Mouse (Mus musculus) MEL (cell line): Measurements from ENCODE around the gene Defb25. TPM values are rescaled to one million over a fixed set of nuclear protein-coding genes. Genes with fewer than 3 reads are reported as not detected.

Experiments used
- DNase-seq: peaks from one replicate; pipeline ENCODE4 v3.0.0; 2011; ENCODE audit warnings: low read depth, low spot score
- H3K27ac ChIP-seq: 2 replicates; pipeline ENCODE4 v1.5.1; 2012; ENCODE audit warnings: low read depth, mild to moderate bottlenecking, control low read depth, low read length, moderate library complexity; ENCODE audit not compliant: control insufficient read depth
- H3K27me3 ChIP-seq, 2 experiments: fragments of 150-350 bp in 1 of 2; sonication (generic) in 1 of 2; 2 replicates each; pipeline ENCODE4 v1.6.1; 2012; ENCODE audit warnings: low read length in 2 of 2, mild to moderate bottlenecking in 2 of 2, improper control_type of control experiment in 1 of 2, moderate library complexity in 1 of 2; ENCODE audit not compliant: insufficient read depth in 2 of 2, control insufficient read depth in 1 of 2
- H3K36me3 ChIP-seq, 2 experiments: 2 replicates each; pipeline ENCODE4 v1.6.1; 2012 to 2014; ENCODE audit warnings: low read length in 2 of 2, improper control_type of control experiment in 1 of 2, inconsistent platforms in 1 of 2, mild to moderate bottlenecking in 1 of 2; ENCODE audit not compliant: insufficient read depth in 2 of 2, control insufficient read depth in 1 of 2
- H3K4me1 ChIP-seq, 2 experiments: fragments of 150-350 bp in 1 of 2; sonication (generic) in 1 of 2; 2 replicates each; pipeline ENCODE4 v1.6.1; 2012; ENCODE audit warnings: low read length in 2 of 2, improper control_type of control experiment in 1 of 2, mild to moderate bottlenecking in 1 of 2; ENCODE audit not compliant: insufficient read depth in 2 of 2, control insufficient read depth in 1 of 2
- H3K4me3 ChIP-seq, 2 experiments: fragments of 150-350 bp in 1 of 2; sonication (generic) in 1 of 2; 2 replicates each; pipeline ENCODE4 v1.5.1; 2012; ENCODE audit warnings: low read depth in 2 of 2, low read length in 2 of 2, mild to moderate bottlenecking in 2 of 2, moderate library complexity in 2 of 2, control low read depth in 1 of 2, improper control_type of control experiment in 1 of 2; ENCODE audit not compliant: control insufficient read depth in 1 of 2, insufficient read depth in 1 of 2
- H3K79me2 ChIP-seq: 2 replicates; pipeline ENCODE4 v1.6.1; 2012; ENCODE audit warnings: mild to moderate bottlenecking, low read length, moderate library complexity; ENCODE audit not compliant: control insufficient read depth, poor library complexity, insufficient read depth
- H3K9ac ChIP-seq: 2 replicates; pipeline ENCODE4 v1.6.1; 2012; ENCODE audit warnings: low read depth, mild to moderate bottlenecking, control low read depth, low read length, moderate library complexity; ENCODE audit not compliant: control insufficient read depth, poor library complexity, severe bottlenecking
- H3K9me3 ChIP-seq: fragments of 150-350 bp; sonication (generic); replicated peaks from 2 replicates; pipeline ENCODE4 v1.6.1; 2012; ENCODE audit warnings: mild to moderate bottlenecking, low read length, improper control_type of control experiment, moderate library complexity; ENCODE audit not compliant: insufficient read depth
- BHLHE40 ChIP-seq: IDR thresholded peaks from 2 replicates; pipeline ENCODE4 v1.6.1; 2012; ENCODE audit warnings: low read depth, mild to moderate bottlenecking, inconsistent platforms, low read length, improper control_type of control experiment, borderline replicate concordance
- CTCF ChIP-seq, 3 experiments: IDR thresholded peaks in 2 of 3; conservative IDR thresholded peaks in 1 of 3; 2 replicates each; pipeline ENCODE4 v1.5.1; 2011 to 2012; ENCODE audit warnings: low read length in 3 of 3, low read depth in 2 of 3, mild to moderate bottlenecking in 2 of 3, improper control_type of control experiment in 1 of 3, inconsistent platforms in 1 of 3, mixed read lengths in 1 of 3, moderate library complexity in 1 of 3; ENCODE audit not compliant: control insufficient read depth in 1 of 3, insufficient read depth in 1 of 3, poor library complexity in 1 of 3, severe bottlenecking in 1 of 3
- E2F4 ChIP-seq: IDR thresholded peaks from 2 replicates; pipeline ENCODE4 v1.6.1; 2011; ENCODE audit warnings: low read depth, low read length, improper control_type of control experiment, borderline replicate concordance
- ELF1 ChIP-seq: IDR thresholded peaks from 2 replicates; pipeline ENCODE4 v1.6.1; 2014; ENCODE audit warnings: low read depth, mild to moderate bottlenecking, inconsistent platforms, low read length, improper control_type of control experiment, moderate library complexity
- ETS1 ChIP-seq: IDR thresholded peaks from 2 replicates; pipeline ENCODE4 v1.6.1; 2012; ENCODE audit warnings: low read depth, mild to moderate bottlenecking, inconsistent platforms, low read length, improper control_type of control experiment, moderate library complexity
- GABPA ChIP-seq: IDR thresholded peaks from 2 replicates; pipeline ENCODE4 v1.6.1; 2012; ENCODE audit warnings: low read depth, mild to moderate bottlenecking, inconsistent platforms, low read length, improper control_type of control experiment, moderate library complexity
- GATA1 ChIP-seq: IDR thresholded peaks from 2 replicates; pipeline ENCODE4 v1.6.1; 2011; ENCODE audit warnings: low read depth, low read length, improper control_type of control experiment
- MAFK ChIP-seq: IDR thresholded peaks from 2 replicates; pipeline ENCODE4 v1.6.1; 2011; ENCODE audit warnings: low read depth, mild to moderate bottlenecking, low read length, improper control_type of control experiment, borderline replicate concordance
- MAZ ChIP-seq: IDR thresholded peaks from 2 replicates; pipeline ENCODE4 v1.6.1; 2012; ENCODE audit warnings: low read depth, mild to moderate bottlenecking, inconsistent platforms, low read length, improper control_type of control experiment
- MEF2A ChIP-seq: IDR thresholded peaks from 2 replicates; pipeline ENCODE4 v1.6.1; 2014; ENCODE audit warnings: low read depth, mild to moderate bottlenecking, inconsistent platforms, low read length, improper control_type of control experiment; ENCODE audit not compliant: poor library complexity, insufficient replicate concordance, severe bottlenecking; ENCODE audit errors: extremely low read depth
- MXI1 ChIP-seq: IDR thresholded peaks from 2 replicates; pipeline ENCODE4 v1.6.1; 2011; ENCODE audit warnings: mild to moderate bottlenecking, low read depth, low read length, improper control_type of control experiment
- MYC ChIP-seq: IDR thresholded peaks from 2 replicates; pipeline ENCODE4 v1.6.1; 2011; ENCODE audit warnings: low read depth, mild to moderate bottlenecking, low read length, improper control_type of control experiment, moderate library complexity
- NELFE ChIP-seq: IDR thresholded peaks from 2 replicates; pipeline ENCODE4 v1.6.1; 2011; ENCODE audit warnings: low read depth, low read length, improper control_type of control experiment
- POLR2A ChIP-seq, 2 experiments: IDR thresholded peaks; 2 replicates each; pipeline ENCODE4 v1.6.1; 2011 to 2012; ENCODE audit warnings: low read length in 2 of 2, mild to moderate bottlenecking in 2 of 2, control low read depth in 1 of 2, improper control_type of control experiment in 1 of 2, low read depth in 1 of 2, moderate library complexity in 1 of 2; ENCODE audit not compliant: control insufficient read depth in 1 of 2, insufficient read depth in 1 of 2, poor library complexity in 1 of 2
- POLR2AphosphoS2 ChIP-seq: IDR thresholded peaks from 2 replicates; pipeline ENCODE4 v1.6.1; 2011; ENCODE audit warnings: low read length, improper control_type of control experiment
- RAD21 ChIP-seq: IDR thresholded peaks from 2 replicates; pipeline ENCODE4 v1.6.1; 2011; ENCODE audit warnings: mild to moderate bottlenecking, low read depth, low read length, improper control_type of control experiment
- SMC3 ChIP-seq: IDR thresholded peaks from 2 replicates; pipeline ENCODE4 v1.6.1; 2011; ENCODE audit warnings: low read depth, low read length, improper control_type of control experiment
- TCF12 ChIP-seq: IDR thresholded peaks from 2 replicates; pipeline ENCODE4 v1.6.1; 2014; ENCODE audit warnings: low read depth, mild to moderate bottlenecking, inconsistent platforms, low read length, improper control_type of control experiment, moderate library complexity
- USF1 ChIP-seq: IDR thresholded peaks from 2 replicates; pipeline ENCODE4 v1.6.1; 2014; ENCODE audit warnings: low read depth, mild to moderate bottlenecking, inconsistent platforms, low read length, improper control_type of control experiment, moderate library complexity
- USF2 ChIP-seq, 2 experiments: IDR thresholded peaks; 2 replicates each; pipeline ENCODE4 v1.6.1; 2011 to 2012; ENCODE audit warnings: improper control_type of control experiment in 2 of 2, low read length in 2 of 2, borderline replicate concordance in 1 of 2, inconsistent platforms in 1 of 2, low read depth in 1 of 2, mild to moderate bottlenecking in 1 of 2; ENCODE audit not compliant: insufficient read depth in 1 of 2
- ZC3H11A ChIP-seq: IDR thresholded peaks from 2 replicates; pipeline ENCODE4 v1.6.1; 2012; ENCODE audit warnings: low read depth, mild to moderate bottlenecking, inconsistent platforms, low read length, improper control_type of control experiment
- ZKSCAN1 ChIP-seq: IDR thresholded peaks from 2 replicates; pipeline ENCODE4 v1.6.1; 2012; ENCODE audit warnings: low read depth, mild to moderate bottlenecking, inconsistent platforms, low read length, improper control_type of control experiment, moderate library complexity
- ZMIZ1 ChIP-seq: IDR thresholded peaks from 2 replicates; pipeline ENCODE4 v1.6.1; 2012; ENCODE audit warnings: low read depth, mild to moderate bottlenecking, inconsistent platforms, low read length, improper control_type of control experiment, moderate library complexity
- polyA plus RNA-seq, 2 experiments: library from polyadenylated mRNA; stranded (reverse) in 1 of 2; unstranded in 1 of 2; fragments of >175 nt in 1 of 2; fragments of >200 nt in 1 of 2; gene quantifications; 2 replicates each; pipeline versions ENCODE4 v1.2.1 to v1.2.4; 2012; ENCODE audit warnings: low replicate concordance in 2 of 2, low read depth in 1 of 2; ENCODE audit not compliant: insufficient read length in 2 of 2, insufficient read depth in 1 of 2, missing spikeins in 1 of 2
- total RNA-seq: library from RNA; depleted of rRNA; stranded (reverse); fragments of 300-350 nt; gene quantifications from 2 replicates; pipeline ENCODE4 v1.2.3, GENCODE M21; 2012

Gene Defb25
- total and polyA plus RNA-seq, 3 experiments, result not detected

- no peaks in the 10 kb centered on the region; a peak in 1 of 4 replicates for H3K4me1 ChIP-seq
- DNase-seq, result peak; percentile 72
- H3K27me3 ChIP-seq, result peaks cover 0 to 1% of the 10 kb centered on the region in 2 experiments; a peak in 1 of 4 replicates
- no peak overlapping the region for H3K27ac ChIP-seq
- H3K9ac ChIP-seq, result no peak overlapping the region
- no peak overlapping the region for H3K4me3 ChIP-seq
- no peaks in the 10 kb centered on the region for H3K9me3 ChIP-seq
- H3K36me3 ChIP-seq, result no peaks in the 10 kb centered on the region
- H3K79me2 ChIP-seq, result no peaks in the 10 kb centered on the region
- TF ChIP-seq SMC3, result peak; percentile 44
- TF ChIP-seq RAD21, result peak; percentile 25
- no peak for TF ChIP-seq ZMIZ1
- TF ChIP-seq MYC, result 0 out of 2 replicates have a peak, but pooled peaks have one; percentile 47
- no peak for TF ChIP-seq GABPA
- TF ChIP-seq ELF1, result no peak
- peak; percentile 12 to 62 (median 59); a peak in 4 of 6 replicates for TF ChIP-seq CTCF (IDR thresholded peaks at IDR 0.05 in 2 of 3, conservative IDR thresholded peaks at IDR 0.05 in 1 of 3; ENCODE audit: control insufficient read depth in 1 of 3, insufficient read depth in 1 of 3, low read depth in 2 of 3, low read length in 3 of 3, poor library complexity in 1 of 3, severe bottlenecking in 1 of 3)
- no peak for TF ChIP-seq ETS1
- no peak for TF ChIP-seq MXI1
- TF ChIP-seq MAZ, result no peak
- no peak for TF ChIP-seq E2F4
- no peak for TF ChIP-seq USF2 (IDR thresholded peaks at IDR 0.05; ENCODE audit: borderline replicate concordance in 1 of 2, insufficient read depth in 1 of 2, low read depth in 1 of 2, low read length in 2 of 2)
- no peak for TF ChIP-seq MEF2A
- no peak for TF ChIP-seq POLR2A (IDR thresholded peaks at IDR 0.05; ENCODE audit: control insufficient read depth in 1 of 2, insufficient read depth in 1 of 2, low read depth in 1 of 2, low read length in 2 of 2, poor library complexity in 1 of 2)
- no peak for TF ChIP-seq POLR2AphosphoS2
- no peak for TF ChIP-seq MAFK
- TF ChIP-seq NELFE, result no peak
These were observed 5.5 kb downstream of the Defb25 start for GRCm38 (mm10) chr2:152617374-152617773.

- H3K27ac ChIP-seq, result no peak overlapping the region
- H3K9ac ChIP-seq, result no peak overlapping the region
- peak; percentile 24 for DNase-seq
- H3K27me3 ChIP-seq, result peaks cover 0 to 1% of the 10 kb centered on the region in 2 experiments; a peak in 1 of 4 replicates
- no peak for TF ChIP-seq BHLHE40
- no peak for TF ChIP-seq POLR2AphosphoS2
- no peak for TF ChIP-seq GATA1
- no peak for TF ChIP-seq USF1
- TF ChIP-seq MEF2A, result no peak
- TF ChIP-seq TCF12, result no peak
- TF ChIP-seq ZC3H11A, result no peak
- no peak for TF ChIP-seq NELFE
- no peak for TF ChIP-seq ZKSCAN1
- TF ChIP-seq USF2 (IDR thresholded peaks at IDR 0.05; ENCODE audit: borderline replicate concordance in 1 of 2, insufficient read depth in 1 of 2, low read depth in 1 of 2, low read length in 2 of 2), result no peak
- TF ChIP-seq ZMIZ1, result no peak
- no peak for TF ChIP-seq MXI1
- no peak for TF ChIP-seq GABPA
- no peak for TF ChIP-seq POLR2A (IDR thresholded peaks at IDR 0.05; ENCODE audit: control insufficient read depth in 1 of 2, insufficient read depth in 1 of 2, low read depth in 1 of 2, low read length in 2 of 2, poor library complexity in 1 of 2)
- H3K79me2 ChIP-seq, result no peaks in the 10 kb centered on the region
- H3K9me3 ChIP-seq, result no peaks in the 10 kb centered on the region
- no peak overlapping the region for H3K4me3 ChIP-seq
- no peaks in the 10 kb centered on the region for H3K36me3 ChIP-seq
- no peaks in the 10 kb centered on the region; a peak in 1 of 4 replicates for H3K4me1 ChIP-seq
These were observed 6.4 kb downstream of the Defb25 start for GRCm38 (mm10) chr2:152616470-152616869.
